Mouse (Mus musculus): ENCODE data around the gene Nol4l. TPM values are rescaled to one million over a fixed set of nuclear protein-coding genes. Genes with fewer than 3 reads are reported as not detected.

Gene Nol4l
- polyA plus RNA-seq, 2 experiments = 3.7 to 5.7 TPM

GRCm38 (mm10) chr2:153442720-153443119 is 87.1 kb downstream of the Nol4l start:
- peaks cover 9 to 11% of the 10 kb centered on the region in 2 experiments for H3K4me1 ChIP-seq (replicated peaks; ENCODE audit: control insufficient read depth in 2 of 2, insufficient read depth in 2 of 2, low read length in 1 of 2)
- H3K36me3 ChIP-seq (replicated peaks; ENCODE audit: control insufficient read depth, insufficient read depth, low read depth) = no peaks in the 10 kb centered on the region
- WGBS (ENCODE audit: insufficient replicate concordance) = 48% methylated on average over 5 of the region's 5 CpGs
- H3K27me3 ChIP-seq (ENCODE audit: control insufficient read depth, insufficient read depth, low read length) = peaks cover 28% of the 10 kb centered on the region
- no peak overlapping the region for H3K27ac ChIP-seq
- ATAC-seq (ENCODE audit: insufficient read depth) (no peak), DNase-seq (ENCODE audit: low read depth in 3 of 3, low spot score in 3 of 3) (no peak)
- no peaks in the 10 kb centered on the region for H3K9me3 ChIP-seq (ENCODE audit: control insufficient read depth, low read length)
- TF ChIP-seq CTCF (IDR thresholded peaks at IDR 0.05; ENCODE audit: low read depth) = no peak
- no peak for TF ChIP-seq EP300 (IDR thresholded peaks at IDR 0.05; ENCODE audit: low read depth)
- H3K4me2 ChIP-seq (ENCODE audit: low read depth) = peak overlapping the region; percentile 98
- H3K9ac ChIP-seq (replicated peaks) = no peak overlapping the region
- peak overlapping the region in 1 of 2 experiments; percentile 72; a peak in 2 of 4 replicates for H3K4me3 ChIP-seq (ENCODE audit: insufficient read depth in 1 of 2, low read depth in 2 of 2, low read length in 2 of 2)

GRCm38 (mm10) chr2:153441228-153441627 is 88.5 kb downstream of the Nol4l start:
- no peak for TF ChIP-seq CTCF (IDR thresholded peaks at IDR 0.05; ENCODE audit: low read depth)
- TF ChIP-seq EP300 (IDR thresholded peaks at IDR 0.05; ENCODE audit: low read depth) = no peak
- no peak overlapping the region for H3K4me3 ChIP-seq (ENCODE audit: insufficient read depth in 1 of 2, low read depth in 2 of 2, low read length in 2 of 2)
- H3K4me2 ChIP-seq (ENCODE audit: low read depth) = no peak overlapping the region
- no peak overlapping the region for H3K27ac ChIP-seq
- peaks cover 15 to 20% of the 10 kb centered on the region in 2 experiments for H3K4me1 ChIP-seq (replicated peaks; ENCODE audit: control insufficient read depth in 2 of 2, insufficient read depth in 2 of 2, low read length in 1 of 2)
- WGBS (ENCODE audit: insufficient replicate concordance) = 68% methylated on average over 3 of the region's 3 CpGs
- DNase-seq (ENCODE audit: low read depth in 3 of 3, low spot score in 3 of 3) (no peak), ATAC-seq (ENCODE audit: insufficient read depth) (no peak)
- H3K36me3 ChIP-seq (replicated peaks; ENCODE audit: control insufficient read depth, insufficient read depth, low read depth) = no peaks in the 10 kb centered on the region
- no peaks in the 10 kb centered on the region for H3K9me3 ChIP-seq (ENCODE audit: control insufficient read depth, low read length)
- H3K9ac ChIP-seq (replicated peaks) = no peak overlapping the region
- H3K27me3 ChIP-seq (ENCODE audit: control insufficient read depth, insufficient read depth, low read length) = peaks cover 28% of the 10 kb centered on the region

DNA sequence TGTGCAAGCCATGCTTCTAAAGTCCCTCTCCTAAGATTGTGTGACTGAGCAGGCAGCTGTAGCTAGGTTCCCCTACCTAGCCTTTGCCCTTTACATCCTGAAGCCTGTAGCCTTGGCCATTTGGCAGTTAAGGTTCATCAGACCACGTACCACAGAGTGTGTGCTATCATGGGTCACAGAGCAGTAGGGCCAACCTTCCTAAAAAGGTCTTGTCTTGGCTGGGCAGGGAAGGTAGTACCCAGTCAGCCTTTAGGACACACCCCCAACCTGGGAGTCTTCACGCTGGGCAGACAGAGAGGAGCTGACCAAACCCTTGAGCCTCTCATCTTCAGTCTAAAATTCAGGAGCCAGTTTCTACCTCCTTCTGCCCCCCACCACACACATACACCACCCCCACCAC is 89.0 kb downstream of the Nol4l start:
- 59% methylated on average over 2 of the region's 2 CpGs for WGBS (ENCODE audit: insufficient replicate concordance)
- Histone ChIP-seq H3K27ac (no peak overlapping the region), H3K4me3 (ENCODE audit: insufficient read depth in 1 of 2, low read depth in 2 of 2, low read length in 2 of 2) (no peak overlapping the region), H3K27me3 (ENCODE audit: control insufficient read depth, insufficient read depth, low read length) (peaks cover 25% of the 10 kb centered on the region), H3K9ac (replicated peaks) (no peak overlapping the region), H3K9me3 (ENCODE audit: control insufficient read depth, low read length) (no peaks in the 10 kb centered on the region), H3K36me3 (replicated peaks; ENCODE audit: control insufficient read depth, insufficient read depth, low read depth) (peaks cover 3% of the 10 kb centered on the region), H3K4me1 (replicated peaks; ENCODE audit: control insufficient read depth in 2 of 2, insufficient read depth in 2 of 2, low read length in 1 of 2) (peaks cover 19 to 21% of the 10 kb centered on the region in 2 experiments), H3K4me2 (ENCODE audit: low read depth) (no peak overlapping the region)
- ATAC-seq (ENCODE audit: insufficient read depth) (no peak), DNase-seq (ENCODE audit: low read depth in 3 of 3, low spot score in 3 of 3) (no peak)
- TF ChIP-seq CTCF (IDR thresholded peaks at IDR 0.05; ENCODE audit: low read depth) = no peak
- TF ChIP-seq EP300 (IDR thresholded peaks at IDR 0.05; ENCODE audit: low read depth) = no peak

- no peak overlapping the region for H3K9ac ChIP-seq (replicated peaks)
- peaks cover 14 to 20% of the 10 kb centered on the region in 2 experiments for H3K4me1 ChIP-seq (replicated peaks; ENCODE audit: control insufficient read depth in 2 of 2, insufficient read depth in 2 of 2, low read length in 1 of 2)
- H3K4me2 ChIP-seq (ENCODE audit: low read depth) = peak overlapping the region; percentile 15; the same call in 1 of the 2 replicates
- TF ChIP-seq EP300 (IDR thresholded peaks at IDR 0.05; ENCODE audit: low read depth) (no peak), CTCF (IDR thresholded peaks at IDR 0.05; ENCODE audit: low read depth) (no peak)
- DNase-seq (ENCODE audit: low read depth in 3 of 3, low spot score in 3 of 3) (no peak), ATAC-seq (ENCODE audit: insufficient read depth) (no peak)
- no peaks in the 10 kb centered on the region for H3K27me3 ChIP-seq (ENCODE audit: control insufficient read depth, insufficient read depth, low read length)
- H3K27ac ChIP-seq = no peak overlapping the region
- H3K36me3 ChIP-seq (replicated peaks; ENCODE audit: control insufficient read depth, insufficient read depth, low read depth) = peaks cover 5% of the 10 kb centered on the region
- no peaks in the 10 kb centered on the region for H3K9me3 ChIP-seq (ENCODE audit: control insufficient read depth, low read length)
- WGBS (ENCODE audit: insufficient replicate concordance) = 44% methylated on average over 2 of the region's 2 CpGs
- no peak overlapping the region for H3K4me3 ChIP-seq (ENCODE audit: insufficient read depth in 1 of 2, low read depth in 2 of 2, low read length in 2 of 2)
Observed at GRCm38 (mm10) chr2:153437306-153437659, 92.5 kb downstream of the Nol4l start.

DNA sequence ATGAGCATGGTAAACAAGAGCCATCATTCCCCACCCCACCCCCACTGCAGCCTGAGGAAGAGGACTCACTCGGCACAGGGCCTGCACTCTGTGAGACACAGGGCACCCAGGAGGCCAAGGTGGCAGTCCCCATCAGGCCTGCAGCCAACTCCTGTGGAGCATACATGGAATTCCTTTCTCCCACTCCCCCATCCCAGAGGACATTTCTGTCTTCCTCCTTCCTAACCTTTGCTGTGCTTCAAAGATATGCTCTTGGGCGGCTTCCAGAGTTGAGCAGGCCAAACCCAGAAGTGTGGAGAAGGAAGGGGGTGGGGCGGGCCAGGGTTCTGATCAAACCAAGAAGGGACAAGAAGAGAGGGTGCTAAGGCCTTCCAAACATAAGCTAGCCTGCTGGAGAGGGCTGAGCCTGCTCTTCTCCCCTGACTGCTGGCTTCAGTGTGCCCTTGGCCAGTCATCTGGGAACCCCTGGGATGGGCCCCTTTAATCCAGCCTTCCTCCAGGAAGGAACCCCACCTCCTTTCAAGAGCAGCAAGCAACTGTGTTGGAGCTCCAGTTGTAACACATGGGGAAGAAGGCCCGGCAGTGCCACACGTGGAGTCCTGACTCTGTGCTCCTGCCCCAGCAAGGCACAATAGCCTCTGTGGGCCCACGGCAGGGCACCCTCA is 93.0 kb downstream of the Nol4l start:
- Histone ChIP-seq H3K36me3 (replicated peaks; ENCODE audit: control insufficient read depth, insufficient read depth, low read depth) (peaks cover 5% of the 10 kb centered on the region), H3K4me3 (ENCODE audit: insufficient read depth in 1 of 2, low read depth in 2 of 2, low read length in 2 of 2) (no peak overlapping the region), H3K27ac (no peak overlapping the region), H3K27me3 (ENCODE audit: control insufficient read depth, insufficient read depth, low read length) (no peaks in the 10 kb centered on the region), H3K4me2 (ENCODE audit: low read depth) (peak overlapping the region; percentile 15; the same call in 1 of the 2 replicates), H3K4me1 (replicated peaks; ENCODE audit: control insufficient read depth in 2 of 2, insufficient read depth in 2 of 2, low read length in 1 of 2) (peaks cover 14 to 20% of the 10 kb centered on the region in 2 experiments), H3K9ac (replicated peaks) (no peak overlapping the region), H3K9me3 (ENCODE audit: control insufficient read depth, low read length) (no peaks in the 10 kb centered on the region)
- WGBS (ENCODE audit: insufficient replicate concordance) = 61% methylated on average over 6 of the region's 6 CpGs
- ATAC-seq (ENCODE audit: insufficient read depth) (peak; percentile 32), DNase-seq (ENCODE audit: low read depth in 3 of 3, low spot score in 3 of 3) (no peak)
- TF ChIP-seq EP300 (IDR thresholded peaks at IDR 0.05; ENCODE audit: low read depth) = no peak
- TF ChIP-seq CTCF (IDR thresholded peaks at IDR 0.05; ENCODE audit: low read depth) = no peak

Measured in liver, embryonic 14.5 days (tissue).